Comparison of ENCODE assay signal across 10 mouse cellular contexts in the genomic region with DNA sequence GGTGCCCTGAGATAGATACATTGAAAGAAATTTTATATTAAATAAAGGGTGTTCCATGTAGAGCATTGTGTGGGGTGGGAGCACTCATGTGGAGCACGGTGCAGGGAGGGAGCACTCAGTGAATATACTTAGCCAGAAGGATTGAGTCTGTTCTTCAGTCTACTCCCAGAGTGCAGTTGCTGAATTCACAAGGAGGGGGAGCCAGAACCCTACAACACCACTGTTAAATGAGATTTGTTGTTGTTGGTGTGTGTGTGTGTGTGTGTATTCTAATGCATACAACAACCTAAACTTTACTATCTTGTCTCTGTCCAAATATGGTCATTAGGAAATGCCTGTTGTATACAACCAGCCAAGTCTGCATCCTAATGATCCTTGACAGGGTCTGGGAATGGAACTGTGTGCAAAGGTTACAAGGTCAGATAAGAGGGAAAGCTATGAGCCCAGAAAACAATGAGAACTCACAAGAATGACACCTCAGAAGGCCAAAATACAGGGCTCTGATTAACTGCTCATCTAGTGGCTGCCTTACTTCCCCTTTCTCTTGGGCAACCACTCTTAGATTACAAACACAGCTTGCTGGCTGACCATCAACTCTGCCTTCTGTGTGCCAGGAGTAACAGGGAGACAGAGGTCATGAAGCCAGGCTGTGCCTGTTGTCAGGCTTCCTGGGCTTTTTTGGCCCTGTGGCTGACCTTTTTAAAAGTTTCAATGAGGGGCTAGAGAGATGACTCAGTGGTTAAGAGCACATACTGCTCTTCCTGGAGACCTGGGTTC.
DNase-seq lines count a peak whose midpoint lies in the region; ATAC-seq and TF ChIP-seq lines count a peak whose summit lies in the region.
"Had no signal": no experiment of that assay in that cellular context is flagged by ENCODE, and none has a peak within 500 bp of the region (broad histone marks: within the 10 kb centered on the region; RNA-seq: fewer than 3 reads in every experiment).

No protein-coding gene starts in this region.

- H3K27me3 ChIP-seq in intestine, postnatal 0 days (replicated peaks; ENCODE audit: control insufficient read depth, insufficient read depth, low read length) = no peaks in the 10 kb centered on the region
- no peaks in the 10 kb centered on the region for H3K27me3 ChIP-seq in intestine, embryonic 16.5 days (replicated peaks; ENCODE audit: control insufficient read depth, insufficient read depth, low read length)

- peak; percentile 8 for DNase-seq in testis, postnatal 14 days (ENCODE audit: low spot score)
- no peak for DNase-seq in testis, postnatal 10 days (ENCODE audit: low spot score)
- peak; percentile 20 to 36 for DNase-seq in heart, adult 9 months (ENCODE audit: low spot score in 2 of 2)
- DNase-seq in neural tube, embryonic 10.5 days (ENCODE audit: extremely low spot score, low spot score) = no peak
- no peak for DNase-seq in layer of hippocampus, adult 11-12 months (ENCODE audit: low spot score)
- DNase-seq: left cerebral cortex, postnatal 4 days; thymus, postnatal 36 days had no signal

- no peak overlapping the region for H3K4me3 ChIP-seq in intestine, postnatal 0 days (ENCODE audit: low read depth, low read length)
- H3K4me3 ChIP-seq in intestine, embryonic 16.5 days (ENCODE audit: low read length) = no peak overlapping the region

- H3K4me1 ChIP-seq in intestine, postnatal 0 days (replicated peaks; ENCODE audit: control insufficient read depth, insufficient read depth, low read length) = no peaks in the 10 kb centered on the region
- H3K4me1 ChIP-seq in intestine, embryonic 16.5 days (ENCODE audit: control insufficient read depth, insufficient read depth, low read length) = no peaks in the 10 kb centered on the region

- no peak overlapping the region for H3K27ac ChIP-seq in intestine, postnatal 0 days (ENCODE audit: low read depth, low read length)
- H3K27ac ChIP-seq in intestine, embryonic 16.5 days (ENCODE audit: low read length) = no peak overlapping the region

- no peak overlapping the region for H3K4me2 ChIP-seq in intestine, postnatal 0 days (replicated peaks; ENCODE audit: low read depth)
- no peak overlapping the region for H3K4me2 ChIP-seq in intestine, embryonic 16.5 days (ENCODE audit: low read depth, low read length)

- no peaks in the 10 kb centered on the region for H3K36me3 ChIP-seq in intestine, postnatal 0 days (ENCODE audit: control insufficient read depth, insufficient read depth)
- no peaks in the 10 kb centered on the region for H3K36me3 ChIP-seq in intestine, embryonic 16.5 days (ENCODE audit: control insufficient read depth, insufficient read depth, low read length)

- no peaks in the 10 kb centered on the region for H3K9me3 ChIP-seq in intestine, postnatal 0 days (ENCODE audit: control insufficient read depth)
- no peaks in the 10 kb centered on the region for H3K9me3 ChIP-seq in intestine, embryonic 16.5 days (ENCODE audit: control insufficient read depth, low read length)

- 88% methylated on average over 1 of the region's 1 CpGs for WGBS in intestine, postnatal 0 days
- 100% methylated on average over 1 of the region's 1 CpGs for WGBS in intestine, embryonic 16.5 days

- TF ChIP-seq CTCF in intestine, postnatal 0 days (IDR thresholded peaks at IDR 0.05; ENCODE audit: low read depth) = peak; percentile 67

- H3K9ac ChIP-seq in intestine, postnatal 0 days (ENCODE audit: low read depth, low read length) = no peak overlapping the region
- no peak overlapping the region for H3K9ac ChIP-seq in intestine, embryonic 16.5 days (ENCODE audit: low read depth, low read length)

- ATAC-seq in intestine, postnatal 0 days = no peak
- ATAC-seq in intestine, embryonic 16.5 days = no peak
- ATAC-seq in erythroblast, adult 5-6 weeks (replicated peaks; ENCODE audit: low FRiP score, poor library complexity, severe bottlenecking) = no peak

Comparison
In these comparisons a context has a peak if more than half of its experiments do, and no peak if none do; other contexts are left out.
1. DNase-seq: peak in testis, postnatal 14 days (single experiment) and heart, adult 9 months (2 of 2); none in testis, postnatal 10 days (single experiment), neural tube, embryonic 10.5 days (single experiment) and layer of hippocampus, adult 11-12 months (single experiment).